Mouse (Mus musculus): ENCODE results near the gene Dct.

Dct gene

GRCm38 (mm10) chr14:118051975-118052630 lies at the start of gene Dct:
Gene Dct, minus strand, starts transcription at chr14:118052244.
- DNase-seq (ENCODE audit: low spot score): no peak

- no peak for DNase-seq (ENCODE audit: low spot score)
Measured at GRCm38 (mm10) chr14:118101227-118101990, 49.4 kb upstream of the Dct start.

- DNase-seq (ENCODE audit: low spot score): no peak
Measured at GRCm38 (mm10) chr14:118098265-118098664, 46.2 kb upstream of the Dct start.

- no peak for DNase-seq (ENCODE audit: low spot score)
Measured at GRCm38 (mm10) chr14:118089806-118090392, 37.9 kb upstream of the Dct start.

GRCm38 (mm10) chr14:118089215-118089805 lies 37.3 kb upstream of the Dct start:
- DNase-seq (ENCODE audit: low spot score): peak; percentile 79

GRCm38 (mm10) chr14:118088437-118089207 lies 36.6 kb upstream of the Dct start:
- DNase-seq (ENCODE audit: low spot score): no peak

- DNase-seq (ENCODE audit: low spot score): no peak
Measured at GRCm38 (mm10) chr14:118086271-118087035, 34.4 kb upstream of the Dct start.

- DNase-seq (ENCODE audit: low spot score): no peak
Measured at GRCm38 (mm10) chr14:118083851-118084250, 31.8 kb upstream of the Dct start.

GRCm38 (mm10) chr14:118080606-118081005 lies 28.6 kb upstream of the Dct start:
- no peak for DNase-seq (ENCODE audit: low spot score)

GRCm38 (mm10) chr14:118070100-118070499 lies 18.1 kb upstream of the Dct start:
- no peak for DNase-seq (ENCODE audit: low spot score)

- no peak for DNase-seq (ENCODE audit: low spot score)
Measured at GRCm38 (mm10) chr14:118069439-118070079, 17.5 kb upstream of the Dct start.

GRCm38 (mm10) chr14:118061766-118062432 lies 9.9 kb upstream of the Dct start:
- no peak for DNase-seq (ENCODE audit: low spot score)

- DNase-seq (ENCODE audit: low spot score): no peak
Measured at GRCm38 (mm10) chr14:118058581-118058886, 6.5 kb upstream of the Dct start.

- no peak for DNase-seq (ENCODE audit: low spot score)
Measured at GRCm38 (mm10) chr14:118057696-118058580, 5.9 kb upstream of the Dct start.

GRCm38 (mm10) chr14:118052770-118053169 lies 726 bp upstream of the Dct start:
- DNase-seq (ENCODE audit: low spot score): no peak

- no peak for DNase-seq (ENCODE audit: low spot score)
Measured at GRCm38 (mm10) chr14:118051396-118051795, 648 bp downstream of the Dct start.

- DNase-seq (ENCODE audit: low spot score): no peak
Measured at GRCm38 (mm10) chr14:118050990-118051389, 1.1 kb downstream of the Dct start.

GRCm38 (mm10) chr14:118050431-118050830 lies 1.6 kb downstream of the Dct start:
- DNase-seq (ENCODE audit: low spot score): no peak

GRCm38 (mm10) chr14:118049648-118050238 lies 2.3 kb downstream of the Dct start:
- no peak for DNase-seq (ENCODE audit: low spot score)

Data from spleen, adult 12 weeks (tissue).